Mouse (Mus musculus) lung, adult 18-20 months (tissue): Measurements from ENCODE around the gene Rbms3.

Experiments used
- DNase-seq, 2 experiments: peaks; one replicate each; pipeline ENCODE4 v3.0.0; 2022; ENCODE audit warnings: mixed read lengths in 2 of 2

Rbms3 gene

GRCm38 (mm10) chr9:116876786-116877185 is 752.9 kb downstream of the Rbms3 start:
- no peak for DNase-seq

GRCm38 (mm10) chr9:116873976-116874320 is 755.8 kb downstream of the Rbms3 start:
- no peak for DNase-seq

GRCm38 (mm10) chr9:116873033-116873975 is 756.4 kb downstream of the Rbms3 start:
- peak; percentile 48 to 58 for DNase-seq

- DNase-seq = no peak
These were observed 757.4 kb downstream of the Rbms3 start for GRCm38 (mm10) chr9:116872346-116872745.

GRCm38 (mm10) chr9:116871576-116871975 is 758.1 kb downstream of the Rbms3 start:
- DNase-seq = peak in 1 of 2 experiments; percentile 35

GRCm38 (mm10) chr9:116866060-116866459 is 763.7 kb downstream of the Rbms3 start:
- no peak for DNase-seq

GRCm38 (mm10) chr9:116863626-116864025 is 766.1 kb downstream of the Rbms3 start:
- DNase-seq = no peak

- DNase-seq = no peak
These were observed 767.4 kb downstream of the Rbms3 start for GRCm38 (mm10) chr9:116862341-116862740.

GRCm38 (mm10) chr9:116857861-116858595 is 771.7 kb downstream of the Rbms3 start:
- DNase-seq = no peak

GRCm38 (mm10) chr9:116857151-116857550 is 772.6 kb downstream of the Rbms3 start:
- no peak for DNase-seq

- DNase-seq = no peak
These were observed 774.0 kb downstream of the Rbms3 start for GRCm38 (mm10) chr9:116855744-116856143.

- no peak for DNase-seq
These were observed 780.8 kb downstream of the Rbms3 start for GRCm38 (mm10) chr9:116848905-116849304.

- no peak for DNase-seq
These were observed 781.5 kb downstream of the Rbms3 start for GRCm38 (mm10) chr9:116848166-116848565.

GRCm38 (mm10) chr9:116847241-116848135 is 782.2 kb downstream of the Rbms3 start:
- peak; percentile 78 to 80 for DNase-seq

GRCm38 (mm10) chr9:116834949-116835348 is 794.8 kb downstream of the Rbms3 start:
- DNase-seq = no peak

- DNase-seq = no peak
These were observed 796.0 kb downstream of the Rbms3 start for GRCm38 (mm10) chr9:116833677-116834076.

GRCm38 (mm10) chr9:116832822-116833221 is 796.9 kb downstream of the Rbms3 start:
- no peak for DNase-seq

- peak in 1 of 2 experiments; percentile 11 for DNase-seq
These were observed 798.3 kb downstream of the Rbms3 start for GRCm38 (mm10) chr9:116831386-116831785.

GRCm38 (mm10) chr9:116829929-116830328 is 799.8 kb downstream of the Rbms3 start:
- no peak for DNase-seq

GRCm38 (mm10) chr9:116821601-116822000 is 808.1 kb downstream of the Rbms3 start:
- no peak for DNase-seq

GRCm38 (mm10) chr9:116817196-116817595 is 812.5 kb downstream of the Rbms3 start:
- DNase-seq = no peak

- DNase-seq = no peak
These were observed 815.1 kb downstream of the Rbms3 start for GRCm38 (mm10) chr9:116814495-116815094.
